Mouse (Mus musculus) induced T-regulatory cell, adult 2 months (primary cell): ENCODE measurements around the gene Pax7.
A peak's percentile ranks its signal among the peaks of the same experiment; 100 is the strongest.

Source experiments
- DNase-seq: peaks from one replicate; pipeline ENCODE4 v3.0.0-alpha.2; 2012; ENCODE audit warnings: low read depth

Pax7 gene

DNA sequence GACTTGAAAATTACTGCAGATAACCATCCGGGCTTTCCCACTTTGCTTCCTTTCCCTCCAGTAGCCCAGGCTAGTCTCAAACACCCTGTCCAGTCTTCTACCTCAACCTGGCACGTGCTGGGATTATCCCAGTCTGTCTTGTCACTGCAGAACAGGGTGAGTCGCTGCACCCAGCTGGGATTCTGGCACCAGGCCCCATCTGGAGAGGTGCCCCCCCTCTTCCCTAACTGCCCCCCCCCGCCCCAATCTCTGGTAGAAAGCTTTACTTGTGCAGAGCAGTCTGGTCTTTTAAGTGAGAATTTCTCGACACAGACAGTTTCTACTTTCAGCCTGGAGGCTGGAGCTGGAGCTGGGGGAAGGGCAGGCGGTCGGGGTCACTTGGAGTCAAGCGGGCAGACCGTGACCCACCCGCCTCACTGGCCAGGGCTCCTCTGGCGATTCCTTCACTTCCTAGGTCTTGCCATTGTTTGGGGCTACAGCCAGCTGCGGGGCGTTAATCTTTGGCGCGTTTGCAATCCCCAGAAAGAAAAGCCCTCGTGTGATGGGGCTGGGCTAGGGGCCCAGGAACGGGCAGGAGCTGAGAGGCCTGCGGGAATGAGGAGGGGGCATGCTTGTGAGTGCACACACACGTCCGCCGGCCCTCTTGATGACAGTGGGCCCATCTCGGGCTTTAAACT lies 22.4 kb downstream of the Pax7 start:
- DNase-seq: no peak

GRCm38 (mm10) chr4:139809381-139809820 lies 23.9 kb downstream of the Pax7 start:
- no peak for DNase-seq

GRCm38 (mm10) chr4:139807820-139808219 lies 25.5 kb downstream of the Pax7 start:
- no peak for DNase-seq

- no peak for DNase-seq
These were observed 26.0 kb downstream of the Pax7 start for GRCm38 (mm10) chr4:139807191-139807808.

DNA sequence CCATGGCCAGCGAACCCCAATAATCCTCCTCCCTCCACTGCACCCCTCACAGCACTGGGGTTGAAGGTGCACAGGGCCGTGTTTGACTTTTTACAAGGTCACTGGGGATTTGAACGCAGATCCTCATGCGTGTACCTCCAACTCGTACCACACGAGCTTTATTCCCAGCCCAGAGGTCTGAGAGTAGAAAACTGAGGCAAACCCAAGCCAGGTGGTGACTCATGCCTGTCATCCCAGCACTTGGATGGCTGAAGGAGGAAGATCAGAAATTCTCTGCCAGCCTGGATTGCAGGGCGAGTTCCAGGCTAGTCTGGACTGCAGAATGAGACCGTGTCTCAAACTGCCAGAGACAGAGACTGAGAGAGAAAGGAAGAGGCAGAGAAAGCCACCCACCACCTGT lies 28.4 kb downstream of the Pax7 start:
- no peak for DNase-seq

GRCm38 (mm10) chr4:139803981-139804380 lies 29.3 kb downstream of the Pax7 start:
- DNase-seq: no peak

DNA sequence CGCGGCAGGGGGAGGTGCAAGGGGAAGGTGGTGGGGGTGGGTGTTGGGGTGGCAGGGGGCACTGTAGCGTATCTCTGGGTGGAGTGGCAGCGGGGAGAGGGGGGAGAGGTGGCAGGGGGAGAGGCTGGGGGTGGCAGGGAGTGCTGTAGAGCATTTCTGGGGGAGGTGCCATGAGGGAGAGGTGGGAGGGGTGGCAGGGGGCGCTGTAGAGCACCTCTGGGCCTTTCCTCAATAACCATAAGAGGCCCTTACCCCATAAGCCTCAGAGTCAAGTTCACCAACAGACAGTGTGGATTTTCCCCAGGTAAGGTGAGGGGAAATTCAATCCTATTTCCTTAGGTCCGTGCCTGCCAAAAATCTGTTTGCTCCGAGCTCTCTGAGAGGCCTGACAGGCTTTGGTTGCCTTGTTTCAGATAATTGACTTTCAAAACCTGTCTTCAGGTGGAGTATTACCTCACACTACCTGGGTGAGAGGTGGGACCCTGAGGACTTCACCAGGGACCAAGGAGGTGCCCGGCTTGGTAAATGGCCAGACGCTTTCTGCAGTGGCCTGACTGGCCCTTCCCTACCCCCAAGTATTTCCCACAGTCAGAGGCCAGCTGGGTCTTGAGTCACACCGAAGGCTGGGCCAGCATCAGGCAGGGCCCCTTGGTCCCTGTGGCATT lies 33.8 kb downstream of the Pax7 start:
- no peak for DNase-seq

GRCm38 (mm10) chr4:139797344-139797743 lies 36.0 kb downstream of the Pax7 start:
- no peak for DNase-seq

DNA sequence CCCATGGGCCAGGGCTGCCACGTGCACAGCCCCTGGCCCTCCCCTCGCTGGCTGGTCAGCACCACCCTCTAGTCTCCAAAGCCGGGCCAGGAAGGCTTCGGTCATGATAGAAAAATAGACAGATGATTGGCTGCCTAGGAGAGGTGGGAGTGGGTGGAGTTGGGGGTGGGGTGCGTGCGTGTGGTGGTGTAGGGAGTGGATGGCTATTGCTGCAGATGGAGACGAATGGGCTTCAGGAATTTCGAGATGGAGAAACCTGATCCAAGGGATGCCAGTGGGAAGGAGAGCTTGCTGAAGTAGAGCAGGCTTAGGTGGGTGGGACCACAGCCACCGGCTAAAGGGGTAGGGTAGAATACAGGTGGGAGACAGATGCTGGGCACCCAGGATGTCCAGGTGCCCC lies 37.2 kb downstream of the Pax7 start:
- DNase-seq: no peak

DNA sequence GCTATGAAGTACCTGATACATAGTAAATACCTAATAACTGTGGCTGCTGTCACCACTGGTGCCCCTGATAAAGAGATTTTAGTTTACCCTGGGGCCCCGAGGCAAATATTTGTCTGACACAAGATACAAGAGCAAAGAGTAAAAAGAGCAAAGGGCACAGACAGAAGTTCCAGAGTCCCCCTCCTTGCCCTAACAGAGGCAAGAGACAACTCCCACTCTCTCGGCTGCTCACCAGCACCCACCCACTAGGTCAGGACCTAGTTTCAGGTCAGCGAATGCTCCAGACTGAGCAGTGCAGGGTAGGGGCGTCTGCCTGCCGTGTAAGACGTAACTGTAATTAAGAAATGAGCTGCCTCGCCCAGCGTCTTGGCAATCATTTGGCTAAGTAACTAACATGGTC lies 42.2 kb downstream of the Pax7 start:
- DNase-seq: no peak

DNA sequence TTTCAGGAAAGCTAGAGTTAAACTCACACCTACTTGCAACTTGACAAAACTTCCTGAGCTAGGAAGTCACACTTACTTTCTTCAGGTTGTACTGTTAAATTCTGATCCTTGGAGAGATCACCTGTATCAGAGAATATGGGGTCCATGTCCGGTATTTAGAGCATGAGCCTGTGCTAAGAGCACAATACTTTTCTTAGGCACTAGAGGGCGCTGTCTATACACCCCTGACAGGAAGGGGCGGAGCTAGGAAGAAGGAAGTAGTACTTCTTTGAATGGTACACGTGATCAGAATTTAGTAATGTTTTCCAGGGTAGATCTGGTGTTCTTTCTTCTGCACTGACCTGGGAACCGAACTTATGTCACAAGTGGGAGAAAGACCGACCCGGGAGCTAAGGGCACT lies 43.6 kb downstream of the Pax7 start:
- DNase-seq: peak; percentile 38

DNA sequence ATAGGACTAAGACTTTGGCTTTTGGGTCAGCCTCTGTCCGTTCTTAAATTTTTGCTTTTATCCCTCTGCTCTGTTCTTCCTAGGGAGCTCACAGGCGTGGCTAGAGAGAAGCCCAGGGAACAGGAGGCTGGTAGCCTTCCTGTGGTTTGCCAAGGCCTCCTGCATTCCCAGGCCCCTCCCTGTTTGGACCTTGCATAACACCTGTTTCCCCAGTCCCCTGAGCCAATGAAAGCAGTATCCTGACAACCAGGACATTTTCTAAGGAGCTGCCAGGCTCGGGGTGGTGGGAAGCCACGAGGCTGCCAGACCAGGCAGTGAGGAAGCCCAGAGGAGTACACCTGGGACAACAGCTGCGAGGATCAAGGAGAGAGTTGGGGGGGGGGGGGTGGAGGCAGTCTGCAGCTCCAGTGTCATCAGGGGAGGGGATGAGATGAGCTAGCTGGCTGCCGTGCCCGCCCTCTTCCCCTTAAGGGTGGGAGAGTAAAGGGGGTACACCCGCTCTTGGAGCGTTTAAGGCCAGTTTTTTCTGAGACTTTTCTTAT lies 50.3 kb downstream of the Pax7 start:
- DNase-seq: no peak

DNA sequence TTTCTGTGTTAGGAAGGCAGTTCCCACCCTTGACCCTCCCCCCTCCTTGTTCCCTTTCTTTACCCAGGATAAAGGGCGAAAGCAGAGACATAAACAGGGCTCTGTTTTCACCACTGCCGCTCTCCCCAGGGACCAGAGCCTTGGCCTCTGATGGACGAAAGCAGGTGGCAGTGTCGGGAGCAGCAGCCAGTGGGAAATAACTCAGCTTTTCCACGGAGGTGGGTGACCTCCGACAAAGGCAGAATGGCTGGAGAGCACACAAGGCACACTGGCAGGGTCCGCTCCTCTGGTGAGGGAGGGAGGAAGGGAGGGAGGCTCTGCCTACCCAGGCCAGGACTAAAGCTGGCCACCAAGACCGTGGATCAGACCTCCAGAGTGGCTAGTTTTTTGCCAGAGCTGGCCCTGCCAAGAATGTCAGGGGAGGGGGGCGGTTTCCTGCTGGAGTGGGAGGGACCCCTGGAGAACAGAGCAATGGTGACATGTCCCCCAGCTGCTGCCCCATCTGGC lies 62.1 kb downstream of the Pax7 start:
- DNase-seq: no peak

DNA sequence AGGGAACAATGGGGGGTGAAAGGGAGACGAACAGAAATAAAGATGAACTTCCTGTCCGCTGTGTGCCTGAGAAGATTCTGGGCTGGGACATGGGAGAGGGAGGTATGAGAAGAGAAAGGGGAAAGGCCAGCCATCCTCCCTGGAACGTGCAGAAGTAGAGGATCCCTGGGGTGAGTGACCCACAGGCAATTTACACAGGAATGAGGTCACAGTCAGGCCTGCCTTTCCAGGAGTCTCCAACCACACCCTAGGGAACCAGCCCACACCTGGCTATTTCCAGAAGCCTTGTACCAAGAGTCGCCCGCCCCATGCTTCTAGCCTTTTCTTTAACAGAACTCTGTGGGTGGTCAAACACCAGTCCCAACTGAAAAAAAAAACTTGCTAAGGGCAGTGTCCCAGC lies 65.5 kb downstream of the Pax7 start:
- DNase-seq: no peak

DNA sequence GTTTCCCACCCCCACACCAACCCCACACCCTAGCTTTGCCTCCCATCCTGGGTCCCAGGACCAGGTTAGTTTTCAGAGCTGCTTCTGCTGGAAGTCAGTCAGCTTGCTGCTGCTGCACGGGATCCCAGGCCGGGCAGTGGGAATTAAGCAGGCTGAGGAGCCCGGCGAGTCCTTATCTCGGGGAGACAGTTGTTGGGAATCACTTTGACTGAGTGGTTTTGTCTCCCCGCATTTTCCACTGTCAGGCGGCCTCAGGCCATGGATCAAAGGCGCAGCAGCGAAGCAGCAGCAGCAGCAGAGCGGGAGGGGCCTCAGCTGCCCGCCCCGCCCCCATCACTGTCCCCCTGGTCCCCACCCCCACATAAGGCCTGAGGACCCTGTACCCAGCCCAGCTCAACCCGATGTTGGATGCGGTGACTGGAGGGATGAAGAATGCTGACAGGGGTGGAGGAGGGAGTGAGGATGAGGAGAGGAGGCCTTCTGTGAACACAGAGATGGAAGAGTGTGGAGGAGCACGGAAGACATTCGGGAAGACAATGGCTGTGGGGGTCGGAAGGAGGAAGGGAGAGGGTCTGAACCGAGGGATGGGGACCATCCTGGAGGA lies 66.1 kb downstream of the Pax7 start:
- DNase-seq: no peak

DNA sequence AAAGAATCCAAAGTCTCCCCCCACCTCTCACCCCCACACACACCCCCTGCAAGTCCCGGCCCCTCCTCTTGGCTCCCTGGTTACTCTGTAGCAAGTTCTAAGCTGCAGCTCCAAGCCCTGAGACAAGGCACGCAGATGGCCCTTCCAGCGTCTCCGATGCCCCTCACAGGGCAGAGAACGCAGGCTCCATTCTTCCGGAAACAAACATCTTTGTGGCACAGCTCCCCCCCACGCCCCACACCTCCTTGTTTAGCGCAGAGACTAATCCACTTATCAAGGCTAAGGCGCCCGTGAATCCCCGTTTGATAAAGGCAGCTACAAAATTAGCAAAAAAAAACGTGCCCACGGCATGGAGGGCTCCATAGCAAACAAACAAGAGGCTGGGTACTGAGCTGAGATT lies 71.4 kb downstream of the Pax7 start:
- no peak for DNase-seq

GRCm38 (mm10) chr4:139760736-139761135 lies 72.6 kb downstream of the Pax7 start:
- DNase-seq: no peak

DNA sequence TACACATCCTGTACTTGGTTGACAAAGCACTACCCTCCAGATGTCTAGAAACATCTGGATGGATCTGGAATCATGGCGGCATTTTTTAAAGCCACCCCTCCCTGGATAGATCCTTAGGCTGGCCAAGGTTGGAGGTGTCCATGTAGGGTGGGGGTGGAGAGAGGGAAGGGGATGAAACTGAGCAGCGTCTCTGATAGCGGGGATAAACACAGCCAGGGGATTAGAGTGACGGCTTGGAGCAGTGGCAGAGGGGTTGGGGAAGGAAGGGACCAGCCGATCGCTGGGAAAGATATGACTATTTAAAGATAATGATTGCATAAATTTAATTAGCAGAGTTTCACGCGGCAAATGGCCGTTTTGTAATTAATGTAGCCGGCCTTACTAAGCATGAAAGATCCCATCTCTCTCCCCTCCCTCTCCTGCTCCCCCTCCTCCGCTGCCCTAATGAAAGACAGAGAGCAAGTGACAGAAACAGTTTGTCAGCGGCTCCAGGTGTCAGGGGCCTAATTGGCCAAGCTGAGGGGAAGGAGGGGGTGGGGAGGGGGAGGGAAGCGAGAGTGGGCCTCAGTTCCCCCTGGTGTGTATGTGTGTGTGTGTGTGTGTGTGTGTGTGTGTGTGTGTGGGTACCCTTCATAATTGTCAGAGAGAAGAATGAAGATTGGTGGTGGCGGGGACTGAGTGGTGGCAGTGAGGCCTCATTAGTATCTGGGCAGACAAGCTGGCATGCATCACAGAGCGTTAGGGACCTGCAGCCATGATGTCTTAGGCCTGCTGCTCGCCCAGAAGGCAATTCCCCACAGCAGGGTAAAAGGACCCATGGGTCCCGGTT lies 74.6 kb downstream of the Pax7 start:
- DNase-seq: no peak

GRCm38 (mm10) chr4:139756931-139757330 lies 76.4 kb downstream of the Pax7 start:
- no peak for DNase-seq

GRCm38 (mm10) chr4:139754148-139754710 lies 79.1 kb downstream of the Pax7 start:
- DNase-seq: no peak

DNA sequence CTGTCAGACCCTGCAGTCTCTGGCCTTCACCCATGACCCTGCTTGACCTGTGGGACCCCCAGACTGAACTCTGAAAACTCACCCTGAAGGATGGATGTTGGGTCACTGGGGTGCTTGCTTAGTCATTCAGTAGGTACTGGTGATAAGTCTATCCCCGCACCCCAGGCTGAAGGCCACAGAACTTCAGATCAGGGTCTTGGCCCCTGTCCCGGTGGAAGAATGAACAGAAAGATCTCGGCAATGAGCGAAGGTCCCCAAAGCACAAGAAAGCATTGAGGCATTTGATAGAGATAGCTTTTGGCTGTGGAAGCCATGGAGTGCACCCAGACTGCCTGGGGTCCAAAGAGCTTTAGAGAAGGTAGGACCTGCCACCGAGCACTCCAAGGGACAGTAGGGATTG lies 82.4 kb downstream of the Pax7 start:
- DNase-seq: no peak
